Mouse (Mus musculus): ENCODE data around the gene C9.

DNA sequence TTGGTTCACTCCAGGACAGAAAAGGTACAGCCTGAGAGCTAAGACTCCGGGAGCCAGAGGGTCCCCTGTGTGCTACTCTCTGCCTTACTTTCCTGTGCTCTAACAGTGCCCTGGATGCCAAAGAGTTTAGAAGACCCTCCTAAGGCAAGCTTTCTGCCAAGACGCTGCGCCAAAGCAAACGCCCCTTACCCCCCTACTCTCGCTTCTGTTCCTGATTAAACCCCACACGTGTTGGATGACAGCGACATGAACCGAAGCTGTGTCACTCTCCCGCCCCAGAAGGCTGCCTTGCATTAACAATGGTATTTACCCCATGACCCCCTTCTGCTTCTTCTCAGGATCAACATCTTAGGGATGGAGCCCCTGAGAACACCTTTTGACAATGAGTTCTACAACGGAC lies 21.9 kb downstream of the C9 start:
- TF ChIP-seq POLR2A (IDR thresholded peaks at IDR 0.05; ENCODE audit: borderline replicate concordance, extremely low read depth, low read depth, low read length) = no peak
- TF ChIP-seq CTCF (IDR thresholded peaks at IDR 0.05; ENCODE audit: insufficient read depth, low read length) = no peak
